Mouse (Mus musculus): ENCODE results near the gene Dll4.
A peak's percentile ranks its signal among the peaks of the same experiment; 100 is the strongest.

Dll4 gene

DNA sequence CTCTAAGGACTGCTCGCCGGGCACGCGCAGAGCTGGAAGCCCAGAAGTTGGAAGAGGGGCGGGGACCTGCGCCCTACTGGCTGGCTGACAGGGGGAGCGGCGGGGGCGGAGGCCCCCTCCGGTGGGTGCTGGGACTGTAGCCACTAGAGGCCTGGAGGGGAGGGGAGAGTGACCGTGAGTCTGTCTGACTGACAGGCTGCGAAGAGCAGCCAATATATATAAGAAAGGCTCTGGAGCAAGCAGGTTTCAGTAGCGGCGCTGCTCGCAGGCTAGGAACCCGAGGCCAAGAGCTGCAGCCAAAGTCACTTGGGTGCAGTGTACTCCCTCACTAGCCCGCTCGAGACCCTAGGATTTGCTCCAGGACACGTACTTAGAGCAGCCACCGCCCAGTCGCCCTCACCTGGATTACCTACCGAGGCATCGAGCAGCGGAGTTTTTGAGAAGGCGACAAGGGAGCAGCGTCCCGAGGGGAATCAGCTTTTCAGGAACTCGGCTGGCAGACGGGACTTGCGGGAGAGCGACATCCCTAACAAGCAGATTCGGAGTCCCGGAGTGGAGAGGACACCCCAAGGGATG is at the start of gene Dll4:
Gene Dll4, plus strand, starts transcription at position 217 of the 576 bp plus-strand sequence.
- no peak for DNase-seq (ENCODE audit: extremely low spot score, low read depth, low spot score)

DNA sequence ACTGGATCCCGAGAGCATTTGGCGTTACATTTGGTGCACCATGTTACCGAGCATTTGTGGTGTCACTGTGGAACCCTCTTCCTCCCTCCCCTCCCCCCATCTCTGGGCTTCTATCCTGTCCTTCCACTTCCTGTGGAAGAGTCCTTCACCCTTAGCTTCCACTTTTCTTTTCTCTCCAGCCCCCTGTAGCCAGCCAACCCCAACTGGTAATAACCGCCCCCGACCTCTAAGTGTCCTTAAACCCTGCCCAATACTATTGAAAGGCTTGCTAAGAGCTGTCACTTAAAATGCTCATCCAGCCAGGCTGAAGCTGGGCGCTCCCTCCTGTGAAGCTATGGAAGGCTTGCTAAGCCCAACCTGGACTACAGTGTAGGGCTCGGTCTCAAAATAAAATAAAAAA is 48.7 kb upstream of the Dll4 start:
- no peak for DNase-seq (ENCODE audit: extremely low spot score, low read depth, low spot score)

DNA sequence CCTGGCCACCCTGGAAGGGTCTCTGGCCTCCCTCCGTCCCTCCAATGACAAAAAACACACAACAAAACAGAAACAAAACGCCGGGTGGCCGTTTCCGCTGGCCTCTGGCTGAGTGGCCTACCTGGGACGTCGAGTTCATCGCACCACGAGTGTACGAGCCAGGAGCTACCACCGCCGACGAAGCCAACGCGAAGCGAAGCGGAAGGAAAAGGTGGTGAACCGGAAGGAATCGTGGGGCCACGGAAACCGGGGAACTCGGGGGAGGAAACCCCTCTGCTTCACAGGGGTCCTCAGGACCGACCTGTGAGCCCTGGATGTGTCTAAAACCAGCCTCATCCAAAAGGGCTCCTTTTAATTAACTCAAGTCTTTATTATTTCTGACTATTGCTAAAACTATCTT is 47.8 kb upstream of the Dll4 start:
- no peak for DNase-seq (ENCODE audit: extremely low spot score, low read depth, low spot score)

DNA sequence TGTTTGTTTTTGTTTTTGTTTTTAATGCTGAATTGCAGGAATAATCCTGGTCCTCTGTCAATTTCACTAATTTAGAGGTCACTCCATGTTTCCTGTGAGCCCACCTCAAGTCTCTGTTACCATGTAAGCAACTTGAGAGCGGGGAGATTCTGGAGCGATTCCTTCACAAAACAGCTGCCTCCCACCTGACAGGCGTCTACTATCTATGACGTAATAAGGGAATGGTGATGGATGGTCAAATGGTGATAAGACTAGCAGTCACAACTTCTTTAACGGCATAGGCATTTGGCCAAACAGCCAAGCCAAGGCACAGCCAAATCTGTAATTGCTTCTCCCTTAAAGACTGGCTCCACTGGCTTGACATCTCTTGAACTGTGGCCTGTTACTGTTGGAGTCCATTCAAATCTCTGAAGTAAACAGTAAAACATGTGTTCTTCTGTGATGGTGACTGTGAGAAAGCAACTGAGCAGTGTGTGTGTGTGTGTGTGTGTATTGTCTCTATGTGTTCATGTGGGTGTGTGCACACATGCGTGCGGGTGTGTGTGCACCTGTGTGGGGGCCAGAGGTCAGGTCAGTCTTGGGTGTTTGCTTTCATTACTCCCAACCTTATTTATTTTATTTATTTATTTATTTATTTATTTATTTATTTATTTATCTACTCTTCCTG is 43.6 kb upstream of the Dll4 start:
- DNase-seq (ENCODE audit: extremely low spot score, low read depth, low spot score): no peak

DNA sequence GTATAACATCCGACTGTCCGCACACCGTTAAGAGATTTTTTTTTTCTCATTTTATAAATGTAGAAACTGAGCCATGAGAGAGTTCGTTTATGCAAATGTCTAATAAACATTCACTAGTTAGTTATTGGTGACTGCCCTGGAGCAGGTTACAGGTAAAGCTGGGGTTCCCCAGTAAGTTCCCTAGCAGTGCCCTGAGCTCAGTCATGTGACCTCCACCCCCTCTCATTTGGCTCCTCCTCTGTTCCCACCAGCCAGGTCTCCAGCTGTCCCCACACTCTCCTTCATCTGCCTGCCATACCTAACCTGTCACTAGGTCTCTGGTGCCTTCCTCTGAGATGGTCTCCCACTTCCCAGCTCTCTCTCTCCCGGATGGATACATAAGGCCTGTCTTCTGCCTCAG is 38.2 kb upstream of the Dll4 start:
- no peak for DNase-seq (ENCODE audit: extremely low spot score, low read depth, low spot score)

DNA sequence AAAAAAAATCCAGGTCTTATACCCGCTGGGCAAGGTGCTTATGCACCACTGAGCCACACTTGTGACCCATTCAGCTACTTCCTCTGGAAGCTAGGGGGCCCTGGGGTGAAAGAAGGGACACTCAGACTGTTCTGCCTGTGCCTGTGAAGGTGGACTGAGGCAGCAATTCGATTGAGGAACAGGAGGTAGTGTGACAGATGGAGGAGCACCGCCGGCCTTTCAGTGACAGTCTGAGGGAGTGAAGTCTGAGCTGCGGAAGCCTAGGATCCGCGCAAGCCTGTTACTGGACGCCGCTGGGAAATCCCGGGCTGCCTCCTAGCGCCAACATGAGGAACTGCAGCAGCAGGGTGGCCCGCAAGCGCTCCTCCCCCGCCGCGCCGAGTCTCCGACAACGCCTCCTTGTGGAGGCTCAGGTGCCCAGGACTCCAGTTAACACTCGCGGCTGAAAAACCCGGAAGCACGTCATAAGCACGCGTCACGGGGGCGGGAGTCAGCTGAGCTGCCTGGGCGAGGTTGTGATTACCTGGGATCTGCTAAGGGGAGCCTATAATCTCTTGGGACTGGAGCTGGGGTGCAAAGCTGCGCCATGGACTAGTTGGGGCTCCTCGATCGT is 37.2 kb upstream of the Dll4 start, which contains the start of gene Vps18:
Gene Vps18, plus strand, starts transcription at position 471 of the 613 bp plus-strand sequence.
- peak; percentile 88 for DNase-seq (ENCODE audit: extremely low spot score, low read depth, low spot score)

DNA sequence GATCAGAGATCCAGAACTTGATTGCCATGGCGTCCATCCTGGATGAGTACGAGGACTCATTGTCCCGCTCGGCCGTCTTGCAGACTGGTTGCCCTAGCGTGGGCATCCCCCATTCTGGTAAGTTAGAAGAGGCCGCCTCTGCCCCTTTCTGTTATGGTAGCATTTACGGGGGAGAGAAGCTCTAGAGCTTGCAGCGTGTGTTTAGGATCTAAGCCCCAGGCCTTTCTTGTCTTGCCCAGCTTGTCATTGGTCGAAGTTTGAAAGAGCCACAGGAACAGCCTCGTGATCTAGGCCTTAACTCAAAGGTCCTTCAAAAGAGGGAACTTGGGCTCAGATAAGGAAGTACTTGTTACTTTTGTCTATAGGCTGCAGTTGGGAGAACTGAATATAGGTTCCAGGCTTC is 36.6 kb upstream of the Dll4 start:
- DNase-seq (ENCODE audit: extremely low spot score, low read depth, low spot score): no peak

DNA sequence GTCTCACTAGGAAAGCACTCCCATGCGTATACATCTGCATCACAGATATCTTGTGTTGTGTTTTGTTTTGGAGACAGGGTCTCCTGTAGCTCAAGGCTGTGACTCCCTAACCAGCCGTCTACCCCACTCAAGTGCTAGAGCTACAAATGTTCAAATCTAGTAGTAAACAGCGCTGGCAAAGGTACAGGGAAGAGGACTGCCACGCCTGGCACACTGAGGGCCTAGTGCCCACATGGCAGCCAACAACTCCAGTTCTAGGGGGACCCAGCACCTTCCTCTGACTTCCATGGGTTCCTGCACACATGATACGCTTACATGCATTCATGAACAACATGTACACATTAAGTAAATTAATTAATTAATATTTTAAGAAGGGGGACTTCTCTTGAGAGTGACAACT is 33.3 kb upstream of the Dll4 start:
- no peak for DNase-seq (ENCODE audit: extremely low spot score, low read depth, low spot score)

DNA sequence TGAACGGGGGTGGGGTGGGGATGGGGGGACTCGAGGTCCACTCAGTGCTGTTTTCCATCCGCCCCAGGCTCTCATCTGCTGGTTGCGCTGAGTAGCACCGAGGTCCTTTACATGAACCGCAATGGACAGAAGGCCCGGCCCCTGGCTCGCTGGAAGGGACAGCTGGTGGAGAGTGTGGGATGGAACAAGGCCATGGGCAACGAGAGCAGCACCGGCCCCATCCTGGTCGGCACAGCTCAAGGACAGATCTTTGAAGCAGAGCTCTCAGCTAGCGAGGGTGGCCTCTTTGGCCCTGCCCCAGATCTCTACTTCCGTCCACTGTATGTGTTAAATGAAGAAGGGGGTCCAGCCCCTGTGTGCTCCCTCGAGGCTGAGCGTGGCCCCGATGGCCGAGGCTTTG is 32.7 kb upstream of the Dll4 start:
- DNase-seq (ENCODE audit: extremely low spot score, low read depth, low spot score): no peak

DNA sequence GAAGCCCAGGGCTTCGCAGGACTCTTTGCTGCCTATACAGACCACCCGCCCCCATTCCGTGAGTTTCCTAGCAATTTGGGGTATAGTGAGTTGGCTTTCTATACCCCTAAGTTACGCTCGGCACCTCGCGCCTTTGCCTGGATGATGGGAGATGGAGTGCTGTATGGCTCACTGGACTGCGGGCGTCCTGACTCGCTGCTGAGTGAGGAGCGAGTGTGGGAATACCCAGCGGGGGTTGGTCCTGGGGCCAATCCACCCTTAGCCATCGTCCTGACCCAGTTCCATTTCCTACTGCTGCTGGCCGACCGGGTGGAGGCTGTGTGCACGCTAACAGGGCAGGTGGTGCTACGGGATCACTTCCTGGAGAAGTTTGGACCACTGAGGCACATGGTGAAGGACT is 32.3 kb upstream of the Dll4 start:
- DNase-seq (ENCODE audit: extremely low spot score, low read depth, low spot score): no peak

DNA sequence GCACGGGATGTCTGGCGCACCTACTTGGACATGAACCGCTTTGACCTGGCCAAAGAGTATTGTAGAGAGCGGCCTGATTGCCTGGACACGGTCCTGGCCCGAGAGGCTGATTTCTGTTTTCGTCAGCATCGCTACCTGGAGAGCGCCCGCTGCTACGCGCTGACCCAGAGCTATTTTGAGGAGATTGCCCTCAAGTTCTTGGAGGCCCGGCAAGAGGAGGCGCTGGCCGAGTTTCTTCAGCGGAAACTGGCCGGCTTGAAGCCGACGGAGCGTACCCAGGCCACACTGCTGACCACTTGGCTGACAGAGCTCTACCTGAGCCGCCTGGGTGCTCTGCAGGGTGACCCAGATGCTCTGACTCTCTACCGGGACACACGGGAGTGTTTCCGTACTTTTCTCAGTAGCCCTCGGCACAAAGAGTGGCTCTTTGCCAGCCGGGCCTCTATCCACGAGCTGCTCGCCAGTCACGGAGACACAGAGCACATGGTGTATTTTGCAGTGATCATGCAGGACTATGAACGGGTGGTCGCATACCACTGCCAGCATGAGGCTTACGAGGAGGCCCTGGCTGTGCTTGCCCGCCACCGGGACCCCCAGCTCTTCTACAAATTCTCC is 31.7 kb upstream of the Dll4 start:
- DNase-seq (ENCODE audit: extremely low spot score, low read depth, low spot score): no peak

DNA sequence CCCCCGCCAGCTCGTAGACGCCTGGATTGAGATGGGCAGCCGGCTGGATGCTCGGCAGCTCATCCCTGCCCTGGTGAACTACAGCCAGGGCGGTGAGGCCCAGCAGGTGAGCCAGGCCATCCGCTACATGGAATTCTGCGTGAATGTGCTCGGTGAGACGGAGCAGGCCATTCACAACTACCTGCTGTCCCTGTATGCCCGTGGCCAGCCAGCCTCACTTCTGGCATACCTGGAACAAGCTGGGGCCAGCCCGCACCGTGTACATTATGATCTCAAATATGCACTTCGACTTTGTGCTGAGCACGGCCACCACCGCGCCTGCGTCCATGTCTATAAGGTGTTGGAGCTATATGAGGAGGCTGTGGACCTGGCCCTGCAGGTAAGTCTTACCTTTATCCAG is 31.2 kb upstream of the Dll4 start:
- no peak for DNase-seq (ENCODE audit: extremely low spot score, low read depth, low spot score)

DNA sequence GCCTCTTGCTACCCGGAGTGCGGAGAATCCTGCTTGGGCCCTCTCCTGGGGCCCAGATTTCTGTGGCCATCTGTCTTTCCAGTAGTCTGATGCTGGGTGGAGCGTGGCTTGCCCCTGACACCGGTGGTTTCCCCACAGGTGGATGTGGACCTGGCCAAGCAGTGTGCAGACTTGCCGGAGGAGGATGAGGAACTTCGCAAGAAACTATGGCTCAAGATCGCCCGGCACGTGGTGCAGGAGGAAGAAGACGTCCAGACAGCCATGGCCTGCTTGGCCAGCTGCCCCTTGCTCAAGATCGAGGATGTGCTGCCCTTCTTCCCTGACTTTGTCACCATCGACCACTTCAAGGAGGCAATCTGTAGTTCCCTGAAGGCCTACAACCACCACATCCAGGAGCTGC is 28.8 kb upstream of the Dll4 start:
- no peak for DNase-seq (ENCODE audit: extremely low spot score, low read depth, low spot score)

DNA sequence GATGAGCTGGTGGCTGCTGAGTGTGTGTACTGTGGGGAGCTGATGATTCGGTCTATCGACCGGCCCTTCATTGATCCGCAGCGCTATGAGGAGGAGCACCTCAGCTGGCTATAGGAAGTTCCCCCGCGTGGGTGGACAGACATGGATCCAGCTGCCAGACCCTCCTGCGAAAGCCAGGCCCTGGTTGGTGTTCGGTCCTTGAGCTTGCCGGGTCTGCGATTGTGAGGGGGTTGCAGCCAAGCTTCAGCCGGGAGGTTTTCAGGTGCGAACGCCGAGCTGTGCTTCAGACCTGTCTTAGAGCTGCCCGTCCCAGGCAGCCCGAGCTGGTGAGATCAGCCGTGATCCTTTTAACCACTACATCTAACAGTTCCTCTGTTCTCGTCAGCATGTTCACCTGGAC is 28.1 kb upstream of the Dll4 start:
- no peak for DNase-seq (ENCODE audit: extremely low spot score, low read depth, low spot score)

DNA sequence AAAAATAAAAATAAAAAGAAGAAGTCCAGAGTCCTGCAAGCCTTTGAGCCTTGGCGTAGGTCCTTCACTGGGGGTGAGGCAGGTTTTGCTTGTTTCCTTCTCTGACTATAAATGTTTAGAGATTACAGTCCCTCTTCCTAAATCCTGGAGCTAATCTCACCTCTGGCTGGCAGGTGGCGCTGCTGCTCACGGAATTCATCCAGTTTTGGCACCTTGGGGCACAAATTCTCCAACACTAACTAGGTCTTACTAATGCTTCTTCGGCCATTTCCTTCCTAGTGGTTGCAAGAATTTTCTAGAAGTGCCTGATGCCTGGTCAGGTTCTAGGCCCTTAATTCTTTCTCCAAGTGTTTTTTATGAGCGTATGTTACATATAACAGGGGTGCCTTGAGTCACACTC is 27.3 kb upstream of the Dll4 start:
- no peak for DNase-seq (ENCODE audit: extremely low spot score, low read depth, low spot score)

DNA sequence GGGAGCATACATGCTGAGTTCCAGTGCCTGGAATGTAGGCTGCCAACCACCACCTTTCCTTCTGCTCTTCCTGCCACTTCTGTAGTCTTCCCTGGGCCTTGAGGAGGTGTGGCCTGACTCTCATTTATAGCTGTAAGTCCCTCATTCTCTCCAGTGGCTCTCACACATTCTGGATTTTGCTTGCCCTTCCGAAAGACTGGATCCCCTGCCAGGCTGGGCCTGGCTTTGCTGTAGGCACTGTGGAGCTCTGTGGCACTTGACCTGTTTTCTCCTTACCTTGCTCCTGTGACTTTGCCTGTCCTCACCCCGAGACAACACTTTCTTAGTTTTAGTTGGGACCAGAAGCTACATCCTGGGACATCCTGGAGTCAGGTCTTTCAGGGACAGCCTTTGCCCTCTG is 26.7 kb upstream of the Dll4 start:
- DNase-seq (ENCODE audit: extremely low spot score, low read depth, low spot score): no peak

DNA sequence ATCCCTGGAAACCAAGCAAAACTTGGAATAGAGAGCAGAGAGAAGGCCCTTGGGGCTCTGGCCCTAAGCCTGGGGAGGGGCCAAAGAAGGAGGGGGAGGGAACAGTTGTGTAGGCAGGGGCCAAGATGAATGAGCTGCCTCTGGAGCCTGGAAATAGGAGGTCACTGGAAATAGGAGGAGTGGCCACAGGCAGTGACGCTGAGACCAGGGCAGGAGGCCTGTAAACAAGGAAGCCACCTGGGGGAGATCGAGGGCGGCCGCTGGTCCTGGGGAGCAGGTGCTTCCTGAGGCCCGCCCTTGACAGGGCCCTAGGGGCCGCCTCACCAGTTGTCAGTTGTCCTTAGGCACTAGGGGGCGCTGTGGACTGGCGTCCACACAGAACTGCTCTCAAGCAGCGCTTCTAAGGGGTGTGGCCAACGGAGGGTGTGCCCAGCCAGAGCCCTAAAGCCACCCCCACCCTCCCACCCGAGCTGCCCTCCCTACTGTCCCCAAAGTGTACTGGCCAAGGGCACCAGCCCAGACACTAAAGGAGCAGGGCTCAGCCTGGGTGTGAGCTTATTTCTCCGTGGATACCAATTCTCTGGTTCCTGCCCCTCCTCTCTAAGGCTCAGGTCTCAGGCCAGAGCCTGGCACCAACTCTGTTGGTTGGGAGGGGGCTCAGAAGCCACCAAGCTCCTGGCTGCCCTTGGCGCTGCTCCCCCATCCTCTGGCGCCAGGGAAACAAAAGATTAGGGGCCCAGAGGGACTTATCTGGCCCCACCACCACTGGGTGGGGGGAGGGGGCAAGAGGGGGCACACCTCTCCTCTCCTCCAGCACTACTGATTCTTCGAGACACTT is 25.4 kb upstream of the Dll4 start:
- no peak for DNase-seq (ENCODE audit: extremely low spot score, low read depth, low spot score)

DNA sequence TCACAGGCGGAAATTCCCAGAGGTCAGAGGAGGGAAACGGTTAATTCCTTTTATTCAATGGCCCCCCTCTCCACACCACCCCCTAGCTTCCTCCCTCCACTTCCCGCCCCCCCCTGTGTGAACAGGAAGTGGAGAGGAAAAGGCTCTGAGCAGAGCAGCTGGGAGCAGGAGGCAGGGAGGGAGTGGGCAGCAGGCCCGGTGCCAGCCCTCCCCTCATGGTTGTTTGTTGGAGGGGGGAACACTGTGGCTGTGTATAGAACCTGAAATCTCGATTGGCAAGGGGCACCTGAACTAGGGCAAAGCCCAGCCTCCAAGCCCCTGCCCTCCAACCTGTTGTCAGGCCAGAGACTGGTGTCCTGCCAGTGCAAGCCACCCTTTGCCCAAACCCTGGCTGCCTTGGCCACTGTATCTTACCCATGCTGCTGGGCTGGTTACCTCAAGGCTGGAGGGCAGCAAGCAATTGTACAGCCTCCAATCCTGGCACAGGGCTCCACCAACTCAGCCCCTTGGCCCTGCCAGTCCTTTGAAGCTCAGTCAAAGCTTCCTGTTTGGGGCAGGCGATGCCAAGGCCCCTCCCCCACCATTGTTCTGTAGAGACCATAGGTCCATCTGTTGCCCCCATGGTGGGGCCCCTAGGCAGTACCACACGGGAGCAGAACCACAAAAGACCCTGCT is 24.6 kb upstream of the Dll4 start:
- DNase-seq (ENCODE audit: extremely low spot score, low read depth, low spot score): no peak

DNA sequence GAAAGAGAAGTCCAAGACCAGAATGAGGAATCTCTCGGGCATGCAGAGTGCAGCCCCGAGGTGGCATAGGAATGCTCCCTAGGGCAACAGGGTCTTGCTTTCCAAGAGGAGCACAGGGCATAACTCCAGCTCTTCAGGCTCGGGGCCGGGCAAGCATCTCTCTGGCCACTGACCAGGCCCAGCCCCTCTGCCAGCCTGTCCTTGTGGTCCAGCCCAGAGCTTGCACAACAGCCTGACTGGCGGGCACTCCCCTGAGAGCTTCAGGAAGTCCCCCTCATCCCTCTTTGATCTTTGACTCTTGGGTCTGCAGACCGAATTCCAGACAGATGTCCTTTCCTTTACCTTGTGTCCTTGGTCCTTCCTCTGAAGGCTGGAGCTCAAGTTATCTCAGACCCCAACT is 22.7 kb upstream of the Dll4 start:
- DNase-seq (ENCODE audit: extremely low spot score, low read depth, low spot score): no peak

DNA sequence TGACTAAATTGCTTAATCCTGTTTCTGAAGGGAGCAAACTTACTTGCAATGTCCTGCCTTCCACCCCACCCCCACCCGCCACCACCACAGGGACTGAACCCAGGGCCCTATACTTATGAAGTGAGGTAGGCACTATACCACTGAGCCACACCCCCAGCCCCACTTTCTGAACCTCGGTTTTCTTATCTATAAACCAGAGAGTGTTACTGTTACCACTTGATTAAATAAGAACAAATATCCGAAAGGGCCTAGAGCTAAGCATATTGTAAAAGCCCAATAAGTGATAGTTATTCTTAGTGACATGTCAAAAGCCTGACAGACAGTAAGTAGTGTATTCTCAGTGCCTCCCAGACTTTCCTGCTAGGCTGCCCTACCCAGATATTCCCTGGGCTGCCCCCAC is 21.2 kb upstream of the Dll4 start:
- DNase-seq (ENCODE audit: extremely low spot score, low read depth, low spot score): no peak

DNA sequence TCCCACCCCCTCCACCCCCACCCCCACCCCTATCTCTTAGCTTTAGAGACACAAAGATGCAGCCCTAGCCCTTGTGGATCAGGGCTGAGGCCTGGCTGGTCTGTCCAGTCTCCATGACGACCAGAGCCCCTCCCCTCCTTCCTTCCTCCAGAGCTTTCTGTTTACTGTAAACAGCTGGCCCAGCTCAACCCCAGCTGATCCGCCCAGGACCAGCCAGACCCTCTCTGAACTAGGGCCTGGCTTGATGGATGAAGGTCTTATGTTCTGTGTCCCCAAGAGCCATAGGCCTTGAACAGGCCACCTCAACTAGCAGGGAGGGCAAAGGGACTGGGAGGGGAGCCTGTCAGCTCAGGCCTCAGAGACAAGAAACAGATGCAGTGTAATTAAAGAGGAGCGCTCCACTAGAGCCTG is 20.8 kb upstream of the Dll4 start:
- DNase-seq (ENCODE audit: extremely low spot score, low read depth, low spot score): no peak
